Mouse (Mus musculus) testis, adult 2 months (tissue): ENCODE data around the gene Tmem150c.

Experiments
- CTCF ChIP-seq: fragments of 200-500 bp; IDR thresholded peaks from 2 replicates; pipeline ENCODE4 v1.5.1; 2012; ENCODE audit warnings: low read depth, mild to moderate bottlenecking, inconsistent platforms, low read length, moderate library complexity; ENCODE audit not compliant: control insufficient read depth, insufficient read depth, insufficient replicate concordance
- POLR2A ChIP-seq: fragments of 200-500 bp; IDR thresholded peaks from 2 replicates; pipeline ENCODE4 v1.6.1; 2012; ENCODE audit warnings: low read depth, mild to moderate bottlenecking, inconsistent platforms, low read length, moderate library complexity; ENCODE audit not compliant: control insufficient read depth

GRCm38 (mm10) chr5:100035950-100036349 is 123.7 kb downstream of the Tmem150c start:
- TF ChIP-seq CTCF (no peak; the same call in 1 of the 2 replicates), POLR2A (no peak)
